Mouse (Mus musculus): ENCODE measurements around the gene Tspan10. TPM values are rescaled to one million over a fixed set of nuclear protein-coding genes. Genes with fewer than 3 reads are reported as not detected.

Gene Tspan10
- total and polyA plus RNA-seq, 2 experiments from 2014 or later: not detected

- H3K9ac ChIP-seq: no peak overlapping the region
- ATAC-seq: no peak
- no peak overlapping the region for H3K27ac ChIP-seq (ENCODE audit: low read depth, low read length)
- 92% methylated on average over 7 of the region's 7 CpGs for WGBS
- no peak overlapping the region for H3K4me2 ChIP-seq (ENCODE audit: low read depth)
- no peak overlapping the region for H3K4me3 ChIP-seq (ENCODE audit: low read depth, low read length)
- DNase-seq: no peak
- no peaks in the 10 kb centered on the region for H3K9me3 ChIP-seq (ENCODE audit: low read length)
- TF ChIP-seq CTCF (IDR thresholded peaks at IDR 0.05; ENCODE audit: low read depth): no peak
- no peaks in the 10 kb centered on the region for H3K4me1 ChIP-seq (ENCODE audit: insufficient read depth)
- peaks cover 77% of the 10 kb centered on the region for H3K36me3 ChIP-seq (ENCODE audit: insufficient read depth)
- no peaks in the 10 kb centered on the region for H3K27me3 ChIP-seq (ENCODE audit: insufficient read depth, low read length)
Measured at GRCm38 (mm10) chr11:120417852-120418251, 24.6 kb upstream of the Tspan10 start.

DNA sequence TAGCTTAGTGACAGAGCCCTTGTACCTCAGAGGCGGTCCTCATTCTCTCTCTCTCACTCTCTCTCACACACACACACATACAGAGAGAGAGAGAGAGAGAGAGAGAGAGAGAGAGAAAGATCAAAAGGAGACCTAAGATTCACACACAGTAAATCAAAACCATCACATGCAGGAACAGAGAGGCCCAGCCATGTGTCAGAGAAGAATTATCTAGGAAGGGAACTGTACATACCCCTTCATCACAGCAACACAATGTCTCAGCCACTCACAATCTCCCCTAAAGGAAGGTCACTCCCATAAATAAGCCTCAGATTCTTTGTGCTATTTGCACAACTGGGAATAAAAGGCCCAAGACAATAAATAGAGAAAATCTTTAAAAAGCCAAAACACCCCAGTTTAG lies 23.9 kb upstream of the Tspan10 start:
- ATAC-seq (no peak), DNase-seq (no peak)
- no peak overlapping the region for H3K27ac ChIP-seq (ENCODE audit: low read depth, low read length)
- no peak overlapping the region for H3K4me3 ChIP-seq (ENCODE audit: low read depth, low read length)
- H3K4me2 ChIP-seq (ENCODE audit: low read depth): no peak overlapping the region
- H3K9me3 ChIP-seq (ENCODE audit: low read length): no peaks in the 10 kb centered on the region
- H3K27me3 ChIP-seq (ENCODE audit: insufficient read depth, low read length): no peaks in the 10 kb centered on the region
- peaks cover 76% of the 10 kb centered on the region for H3K36me3 ChIP-seq (ENCODE audit: insufficient read depth)
- no peak overlapping the region for H3K9ac ChIP-seq
- 100% methylated on average over 1 of the region's 1 CpGs for WGBS
- no peaks in the 10 kb centered on the region for H3K4me1 ChIP-seq (ENCODE audit: insufficient read depth)
- no peak for TF ChIP-seq CTCF (IDR thresholded peaks at IDR 0.05; ENCODE audit: low read depth)

DNA sequence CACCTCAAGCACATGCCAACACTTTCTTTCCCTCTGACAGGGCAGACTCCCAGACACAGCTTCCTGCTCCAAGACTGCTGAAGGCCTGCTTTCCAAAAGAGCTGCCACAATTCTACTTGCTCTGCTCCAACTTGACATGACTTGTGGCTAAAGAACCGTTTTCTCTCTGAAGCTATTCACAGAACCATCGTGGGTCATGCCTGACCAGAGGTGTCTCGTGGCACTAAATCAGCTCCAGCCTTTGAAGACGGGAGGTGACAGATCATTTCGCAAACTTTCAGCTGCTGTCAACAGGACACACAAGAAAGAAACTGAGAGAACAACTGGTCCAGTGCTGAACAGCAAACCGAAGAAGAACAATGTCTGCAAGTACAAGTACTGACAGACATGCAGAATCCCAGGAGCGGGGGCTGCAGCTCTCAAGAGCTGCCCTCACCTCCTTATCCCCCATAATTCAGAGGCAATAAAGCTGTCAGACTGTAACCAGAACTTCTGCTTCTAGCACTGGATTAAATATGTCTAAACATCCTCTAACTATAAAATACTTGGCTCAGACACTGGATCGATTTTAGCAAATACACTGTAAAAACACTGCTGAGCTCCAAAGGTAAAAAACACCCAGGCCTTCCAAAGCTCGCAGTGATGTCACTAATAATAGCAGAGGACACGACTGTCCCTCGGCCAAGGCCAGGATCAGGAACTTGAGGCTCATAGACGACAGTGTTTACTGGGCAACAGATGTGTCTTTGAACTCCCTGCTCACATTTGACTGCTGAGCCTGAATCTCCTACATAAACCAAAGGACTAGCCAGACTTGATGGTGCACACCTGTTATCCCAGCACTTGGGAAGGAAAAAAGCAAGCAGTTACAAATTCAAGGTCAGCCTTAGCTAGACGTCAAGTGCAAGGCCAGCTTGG lies 19.5 kb upstream of the Tspan10 start:
- peaks cover 78% of the 10 kb centered on the region for H3K36me3 ChIP-seq (ENCODE audit: insufficient read depth)
- H3K27me3 ChIP-seq (ENCODE audit: insufficient read depth, low read length): no peaks in the 10 kb centered on the region
- H3K4me3 ChIP-seq (ENCODE audit: low read depth, low read length): no peak overlapping the region
- no peak overlapping the region for H3K9ac ChIP-seq
- H3K9me3 ChIP-seq (ENCODE audit: low read length): no peaks in the 10 kb centered on the region
- DNase-seq: no peak
- whole genome bisulfite sequencing: 92% methylated on average over 13 of the region's 13 CpGs
- no peak overlapping the region for H3K4me2 ChIP-seq (ENCODE audit: low read depth)
- no peak for ATAC-seq
- TF ChIP-seq CTCF (IDR thresholded peaks at IDR 0.05; ENCODE audit: low read depth): no peak
- H3K27ac ChIP-seq (ENCODE audit: low read depth, low read length): no peak overlapping the region
- no peaks in the 10 kb centered on the region for H3K4me1 ChIP-seq (ENCODE audit: insufficient read depth)

DNA sequence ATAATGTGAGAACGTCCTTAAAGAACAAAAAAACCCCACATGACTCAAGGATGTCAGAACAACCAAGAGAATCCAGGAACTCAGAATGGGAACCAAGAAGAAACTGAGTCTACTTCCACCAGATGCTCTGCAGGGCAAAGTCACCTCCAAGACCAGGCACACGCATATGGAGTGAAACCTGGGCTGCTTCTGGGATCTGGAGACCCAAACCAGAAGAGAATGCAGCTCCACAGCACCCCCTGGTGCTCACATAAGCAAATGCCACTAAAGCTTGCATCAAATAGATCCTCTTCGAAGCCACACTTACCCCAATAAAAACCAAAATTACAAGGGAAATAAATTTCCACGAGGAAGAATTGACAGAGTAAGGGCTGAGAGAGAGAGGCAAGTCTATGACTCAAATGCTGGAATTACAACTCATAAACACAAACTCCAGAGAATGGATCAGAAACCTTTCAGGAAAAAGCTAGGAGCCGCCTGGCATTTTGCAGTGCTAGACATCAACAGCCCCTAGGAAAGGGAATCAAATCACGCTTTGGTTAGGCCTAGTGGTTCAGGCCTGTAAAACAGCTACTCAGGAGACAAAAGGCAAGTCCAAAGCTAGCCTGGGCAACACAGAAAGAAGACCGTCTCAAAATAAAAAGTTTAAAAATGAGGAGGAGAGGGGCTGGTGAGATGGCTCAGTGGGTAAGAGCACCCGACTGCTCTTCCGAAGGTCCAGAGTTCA lies 18.7 kb upstream of the Tspan10 start:
- no peak overlapping the region for H3K4me3 ChIP-seq (ENCODE audit: low read depth, low read length)
- no peak overlapping the region for H3K9ac ChIP-seq
- no peaks in the 10 kb centered on the region for H3K9me3 ChIP-seq (ENCODE audit: low read length)
- DNase-seq: peak; percentile 76
- TF ChIP-seq CTCF (IDR thresholded peaks at IDR 0.05; ENCODE audit: low read depth): peak; percentile 75
- no peaks in the 10 kb centered on the region for H3K4me1 ChIP-seq (ENCODE audit: insufficient read depth)
- no peak for ATAC-seq
- 66% methylated on average over 9 of the region's 9 CpGs for WGBS
- H3K27me3 ChIP-seq (ENCODE audit: insufficient read depth, low read length): no peaks in the 10 kb centered on the region
- H3K27ac ChIP-seq (ENCODE audit: low read depth, low read length): no peak overlapping the region
- H3K36me3 ChIP-seq (ENCODE audit: insufficient read depth): peaks cover 78% of the 10 kb centered on the region
- H3K4me2 ChIP-seq (ENCODE audit: low read depth): no peak overlapping the region

GRCm38 (mm10) chr11:120426727-120427126 lies 15.7 kb upstream of the Tspan10 start:
- Histone ChIP-seq H3K4me2 (ENCODE audit: low read depth) (no peak overlapping the region), H3K27ac (ENCODE audit: low read depth, low read length) (no peak overlapping the region), H3K9ac (no peak overlapping the region), H3K4me1 (ENCODE audit: insufficient read depth) (no peaks in the 10 kb centered on the region), H3K4me3 (ENCODE audit: low read depth, low read length) (no peak overlapping the region), H3K27me3 (ENCODE audit: insufficient read depth, low read length) (no peaks in the 10 kb centered on the region), H3K9me3 (ENCODE audit: low read length) (no peaks in the 10 kb centered on the region), H3K36me3 (ENCODE audit: insufficient read depth) (peaks cover 65% of the 10 kb centered on the region)
- WGBS: 98% methylated on average over 3 of the region's 3 CpGs
- DNase-seq: no peak
- ATAC-seq: no peak
- TF ChIP-seq CTCF (IDR thresholded peaks at IDR 0.05; ENCODE audit: low read depth): no peak

DNA sequence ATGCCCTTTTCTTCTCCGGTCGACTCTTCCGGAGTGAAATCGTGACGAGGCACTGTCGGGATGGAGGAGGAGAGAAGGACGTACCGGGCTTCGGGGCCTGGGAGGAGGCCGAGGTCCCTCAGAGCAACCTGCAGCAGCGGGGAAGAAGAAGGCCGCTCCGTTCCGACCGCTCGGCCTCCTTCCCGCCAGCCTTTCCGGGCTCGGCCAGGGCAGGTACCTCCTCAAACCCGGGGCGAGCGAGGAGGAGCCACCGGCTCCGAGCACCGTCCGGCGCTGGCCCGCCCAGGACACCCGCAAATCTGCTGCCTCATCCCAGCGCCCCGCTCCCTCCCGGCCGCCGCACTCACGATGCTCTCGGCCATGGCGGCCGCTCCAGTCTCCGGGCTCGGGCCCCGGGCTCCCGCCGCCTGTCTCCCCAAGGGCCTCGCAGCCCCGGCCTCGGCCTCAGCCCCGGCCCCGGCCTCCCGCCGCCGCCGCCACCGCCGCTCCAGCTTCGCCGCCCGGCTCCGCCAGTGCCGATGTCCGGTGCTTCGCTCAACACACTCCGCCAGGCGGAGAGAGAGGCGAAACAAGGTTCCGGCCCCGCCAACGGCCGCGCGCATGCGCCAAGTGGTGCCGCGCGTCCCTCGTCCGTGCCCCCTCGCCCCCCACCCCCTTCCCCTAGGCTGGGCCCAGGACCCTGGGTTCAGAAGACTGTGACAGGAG lies 5.1 kb upstream of the Tspan10 start, which contains the start of gene Nploc4:
TSS of gene Nploc4 (minus strand) at position 557 of the 705 bp plus-strand sequence.
- WGBS: 2% methylated on average over 65 of the region's 77 CpGs
- H3K4me3 ChIP-seq (ENCODE audit: low read depth, low read length): peak within 1 kb of the TSS; percentile 78
- peaks cover 22% of the 10 kb centered on the region for H3K36me3 ChIP-seq (ENCODE audit: insufficient read depth)

More for the DNA sequence above, 5.1 kb upstream of the Tspan10 start, which contains the start of gene Nploc4:
- no peak; the same call in 1 of the 2 replicates for TF ChIP-seq CTCF (IDR thresholded peaks at IDR 0.05; ENCODE audit: low read depth)
- H3K27me3 ChIP-seq (ENCODE audit: insufficient read depth, low read length): no peaks in the 10 kb centered on the region
- ATAC-seq: peak; percentile 95
- peak; percentile 89 for DNase-seq
- peak within 1 kb of the TSS; percentile 58; the same call in 1 of the 2 replicates for H3K27ac ChIP-seq (ENCODE audit: low read depth, low read length)
- peak within 1 kb of the TSS; percentile 81 for H3K4me2 ChIP-seq (ENCODE audit: low read depth)
- H3K9me3 ChIP-seq (ENCODE audit: low read length): no peaks in the 10 kb centered on the region
- peaks cover 10% of the 10 kb centered on the region; the same call in 1 of the 2 replicates for H3K4me1 ChIP-seq (ENCODE audit: insufficient read depth)
- H3K9ac ChIP-seq: peak within 1 kb of the TSS; percentile 90
